24 mouse cellular contexts compared by ENCODE assay signal in the genomic region with DNA sequence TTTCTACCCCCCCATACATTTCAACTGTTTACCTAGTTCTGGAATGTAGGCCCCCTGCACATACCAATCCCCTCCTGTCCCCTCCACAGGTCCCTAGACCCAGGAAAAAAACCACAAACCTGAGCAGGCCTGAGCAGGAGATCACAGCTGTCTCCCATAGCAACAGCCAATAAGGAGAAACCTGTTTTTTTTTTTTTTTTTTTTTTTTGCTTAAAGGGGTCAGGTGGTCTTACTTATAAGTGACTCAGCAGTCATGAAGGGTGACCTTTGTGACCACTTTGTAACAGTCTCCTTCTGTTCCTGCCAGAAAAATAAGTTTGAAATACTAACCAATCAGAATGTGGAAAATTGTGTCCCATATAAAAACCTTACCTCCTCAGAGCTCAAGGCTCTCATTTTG.
"Had no signal": no experiment of that assay in that cellular context is flagged by ENCODE, and none has a peak within 500 bp of the region (broad histone marks: within the 10 kb centered on the region; RNA-seq: fewer than 3 reads in every experiment).

No protein-coding gene starts in this region.

- H3K4me2 ChIP-seq: heart, embryonic 12.5 days; hindbrain, embryonic 13.5 days; hindbrain, embryonic 15.5 days; kidney, embryonic 15.5 days; limb, embryonic 12.5 days had no signal

- H3K9me3 ChIP-seq: heart, embryonic 10.5 days; heart, embryonic 12.5 days; hindbrain, embryonic 15.5 days; kidney, embryonic 15.5 days; limb, embryonic 10.5 days; limb, embryonic 12.5 days had no signal

- DNase-seq: gastrocnemius, adult 2 months; gastrocnemius, postnatal 10 days; gastrocnemius, postnatal 25 days; heart, adult 18-20 months; heart, postnatal 10 days; heart, postnatal 36 days; kidney, adult 11 months; kidney, adult 2 months; kidney, adult 9 months; kidney, postnatal 14 days; kidney, postnatal 36 days; layer of hippocampus, adult 9-11 months; layer of hippocampus, postnatal 36 days had no signal

- H3K9ac ChIP-seq: heart, embryonic 12.5 days; hindbrain, embryonic 13.5 days; hindbrain, embryonic 15.5 days; kidney, embryonic 15.5 days; limb, embryonic 12.5 days; liver, embryonic 14.5 days had no signal

- H3K27me3 ChIP-seq: heart, embryonic 12.5 days; hindbrain, embryonic 15.5 days; kidney, embryonic 15.5 days; limb, embryonic 12.5 days had no signal

- H3K4me1 ChIP-seq: limb, embryonic 10.5 days had no signal

- H3K36me3 ChIP-seq: heart, embryonic 10.5 days; heart, embryonic 12.5 days; hindbrain, embryonic 13.5 days; hindbrain, embryonic 15.5 days; kidney, embryonic 15.5 days; limb, embryonic 10.5 days; limb, embryonic 12.5 days had no signal

- ATAC-seq: hindbrain, postnatal 0 days; intestine, embryonic 16.5 days had no signal

- H3K27ac ChIP-seq: gastrocnemius, adult 2 months; heart, embryonic 10.5 days; hindbrain, embryonic 13.5 days; hindbrain, embryonic 15.5 days; hindbrain, postnatal 0 days; kidney, embryonic 15.5 days; kidney, postnatal 0 days; limb, embryonic 10.5 days; limb, embryonic 12.5 days; liver, embryonic 14.5 days had no signal

- H3K4me3 ChIP-seq: gastrocnemius, adult 2 months; heart, embryonic 10.5 days; heart, embryonic 12.5 days; hindbrain, embryonic 13.5 days; hindbrain, embryonic 15.5 days; kidney, embryonic 15.5 days; limb, embryonic 10.5 days; limb, embryonic 12.5 days had no signal
